Mouse (Mus musculus): ENCODE data around the gene Bex4. TPM values are rescaled to one million over a fixed set of nuclear protein-coding genes. Genes with fewer than 3 reads are reported as not detected.

Bex4 gene
- total RNA-seq, 2 experiments from 2014 or later = 15.3 to 21.0 TPM

Small RNA genes lying within 50 kb of the gene (microRNA-seq; reads per million reads assigned to microRNA genes)
- 0 reads per million in 2 experiments for gene Mir6383

Other genes starting within 250 kb of the Bex4 start
- gene Arxes2, start 145.2 kb upstream of the Bex4 start, total RNA-seq (2021) = 10 to 100 TPM; 61.9 to 75.4 TPM
- gene Arxes1, start 105.6 kb upstream of the Bex4 start, total RNA-seq (2021) = 10 to 100 TPM; 36.2 to 41.9 TPM
- 100 to 1,000 TPM; 329 to 377 TPM for gene Bex2, start 70.8 kb upstream of the Bex4 start, total RNA-seq (2021)
- not detected for gene Nxf3, start 53.7 kb upstream of the Bex4 start, total RNA-seq (2021)
- gene Tceal8, start 33.3 kb downstream of the Bex4 start, total RNA-seq (2021) = 10 to 100 TPM; 35.0 to 39.0 TPM
- gene Tceal5, start 64.9 kb downstream of the Bex4 start, total RNA-seq (2021) = 100 to 1,000 TPM in 1 of 2 experiments, 10 to 100 TPM in 1; 98.7 to 127 TPM
- gene Tceal7, start 75.8 kb downstream of the Bex4 start, total RNA-seq (2021) = 1 to 10 TPM in 1 of 2 experiments, under 1 TPM in 1; 0.68 to 1.5 TPM
- 10 to 100 TPM; 63.5 to 71.5 TPM for gene Bex1, start 76.5 kb downstream of the Bex4 start, total RNA-seq (2021)
- 10 to 100 TPM; 91.3 to 99.3 TPM for gene Tceal9, start 106.1 kb downstream of the Bex4 start, total RNA-seq (2021)
- gene Bex3, start 131.3 kb downstream of the Bex4 start, total RNA-seq (2021) = 100 to 1,000 TPM; 288 to 298 TPM